Mouse (Mus musculus) embryonic fibroblast, embryonic 13.5 days (primary cell): ENCODE results near the gene Car10.

Experiments used
- CTCF ChIP-seq: IDR thresholded peaks from 2 replicates; pipeline ENCODE4 v1.5.1; 2011; ENCODE audit warnings: mild to moderate bottlenecking, control low read depth, low read length, moderate library complexity, borderline replicate concordance; ENCODE audit not compliant: insufficient read depth
- POLR2A ChIP-seq: IDR thresholded peaks from 2 replicates; pipeline ENCODE4 v1.6.1; 2011; ENCODE audit warnings: low read depth, mild to moderate bottlenecking, control low read depth, low read length, moderate library complexity

DNA sequence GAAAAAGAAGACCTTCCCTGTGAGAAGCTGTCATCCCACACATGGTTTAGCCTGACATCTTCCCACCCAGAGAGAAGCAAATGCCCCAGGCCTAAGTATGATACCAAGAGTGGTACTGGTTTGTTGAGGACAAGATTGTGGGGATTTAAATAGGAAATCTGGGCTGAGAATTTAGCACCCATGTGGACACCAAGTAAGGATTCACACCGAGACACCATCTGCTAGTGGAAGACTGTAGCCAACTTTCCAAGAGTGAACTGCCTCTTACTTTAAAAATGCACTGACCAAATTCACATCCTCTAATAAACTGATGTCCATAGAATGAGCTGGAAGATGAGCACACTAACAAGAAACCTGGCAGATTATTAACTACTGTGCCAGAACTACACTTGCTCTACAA, 389.2 kb downstream of the Car10 start:
- TF ChIP-seq POLR2A (no peak), CTCF (no peak)
